Mouse (Mus musculus): ENCODE measurements around the gene Lsg1. TPM values are rescaled to one million over a fixed set of nuclear protein-coding genes. Genes with fewer than 3 reads are reported as not detected.

The Lsg1 gene
- polyA plus RNA-seq, 1 experiment from 2014 or later: 55.1 TPM

GRCm38 (mm10) chr16:30602684-30603530, 15.5 kb upstream of the Lsg1 start:
- Histone ChIP-seq H3K9ac (ENCODE audit: low read length) (peak overlapping the region; percentile 36), H3K27me3 (ENCODE audit: control insufficient read depth, insufficient read depth, low read depth, low read length) (no peaks in the 10 kb centered on the region), H3K27ac (ENCODE audit: low read length) (peak overlapping the region; percentile 57), H3K36me3 (ENCODE audit: control insufficient read depth, insufficient read depth, low read length) (no peaks in the 10 kb centered on the region), H3K9me3 (ENCODE audit: control insufficient read depth, low read length) (no peaks in the 10 kb centered on the region), H3K4me1 (replicated peaks; ENCODE audit: control insufficient read depth, insufficient read depth, low read length) (peaks cover 41% of the 10 kb centered on the region), H3K4me2 (ENCODE audit: low read depth, low read length) (peak overlapping the region; percentile 92), H3K4me3 (ENCODE audit: low read length) (peak overlapping the region; percentile 8)
- no peak for ATAC-seq (ENCODE audit: low read depth)
- WGBS: 23% methylated on average over 18 of the region's 18 CpGs

- peaks cover 44% of the 10 kb centered on the region for H3K4me1 ChIP-seq (replicated peaks; ENCODE audit: control insufficient read depth, insufficient read depth, low read length)
- 20% methylated on average over 7 of the region's 7 CpGs for WGBS
- no peaks in the 10 kb centered on the region for H3K9me3 ChIP-seq (ENCODE audit: control insufficient read depth, low read length)
- no peaks in the 10 kb centered on the region for H3K27me3 ChIP-seq (ENCODE audit: control insufficient read depth, insufficient read depth, low read depth, low read length)
- H3K36me3 ChIP-seq (ENCODE audit: control insufficient read depth, insufficient read depth, low read length): no peaks in the 10 kb centered on the region
- peak overlapping the region; percentile 76 for H3K27ac ChIP-seq (ENCODE audit: low read length)
- peak overlapping the region; percentile 86 for H3K4me3 ChIP-seq (ENCODE audit: low read length)
- H3K9ac ChIP-seq (ENCODE audit: low read length): peak overlapping the region; percentile 86
- H3K4me2 ChIP-seq (ENCODE audit: low read depth, low read length): peak overlapping the region; percentile 92
- ATAC-seq (ENCODE audit: low read depth): no peak
Measured at GRCm38 (mm10) chr16:30601946-30602345, 14.6 kb upstream of the Lsg1 start.

GRCm38 (mm10) chr16:30601046-30601832, 13.8 kb upstream of the Lsg1 start:
- 7% methylated on average over 42 of the region's 42 CpGs for WGBS
- Histone ChIP-seq H3K4me2 (ENCODE audit: low read depth, low read length) (peak overlapping the region; percentile 92), H3K4me3 (ENCODE audit: low read length) (peak overlapping the region; percentile 86), H3K9ac (ENCODE audit: low read length) (peak overlapping the region; percentile 86), H3K27ac (ENCODE audit: low read length) (peak overlapping the region; percentile 76), H3K36me3 (ENCODE audit: control insufficient read depth, insufficient read depth, low read length) (no peaks in the 10 kb centered on the region), H3K4me1 (replicated peaks; ENCODE audit: control insufficient read depth, insufficient read depth, low read length) (peaks cover 51% of the 10 kb centered on the region), H3K9me3 (ENCODE audit: control insufficient read depth, low read length) (no peaks in the 10 kb centered on the region), H3K27me3 (ENCODE audit: control insufficient read depth, insufficient read depth, low read depth, low read length) (no peaks in the 10 kb centered on the region)
- peak; percentile 32 for ATAC-seq (ENCODE audit: low read depth)

- under 1% methylated on average over 53 of the region's 53 CpGs for WGBS
- Histone ChIP-seq H3K4me1 (replicated peaks; ENCODE audit: control insufficient read depth, insufficient read depth, low read length) (peaks cover 51% of the 10 kb centered on the region), H3K9ac (ENCODE audit: low read length) (peak overlapping the region; percentile 86)
Measured at GRCm38 (mm10) chr16:30600431-30601045, 13.1 kb upstream of the Lsg1 start.

GRCm38 (mm10) chr16:30599491-30600268, 12.3 kb upstream of the Lsg1 start, which contains the start of gene Fam43a:
TSS of gene Fam43a (plus strand) at chr16:30599723.
- Histone ChIP-seq H3K9ac (ENCODE audit: low read length) (peak within 1 kb of the TSS; percentile 86), H3K4me3 (ENCODE audit: low read length) (peak within 1 kb of the TSS; percentile 86), H3K27ac (ENCODE audit: low read length) (peak within 1 kb of the TSS; percentile 91), H3K36me3 (ENCODE audit: control insufficient read depth, insufficient read depth, low read length) (no peaks in the 10 kb centered on the region), H3K4me1 (replicated peaks; ENCODE audit: control insufficient read depth, insufficient read depth, low read length) (peaks cover 44% of the 10 kb centered on the region), H3K9me3 (ENCODE audit: control insufficient read depth, low read length) (no peaks in the 10 kb centered on the region), H3K4me2 (ENCODE audit: low read depth, low read length) (peak within 1 kb of the TSS; percentile 92), H3K27me3 (ENCODE audit: control insufficient read depth, insufficient read depth, low read depth, low read length) (0 out of 2 replicates have a peak, but pooled peaks cover 1% of the 10 kb centered on the region)
- WGBS: under 1% methylated on average over 53 of the region's 63 CpGs
- peak; percentile 84 for ATAC-seq (ENCODE audit: low read depth)

More at GRCm38 (mm10) chr16:30600431-30601045, 13.1 kb upstream of the Lsg1 start:
- peak overlapping the region; percentile 92 for H3K4me2 ChIP-seq (ENCODE audit: low read depth, low read length)
- H3K36me3 ChIP-seq (ENCODE audit: control insufficient read depth, insufficient read depth, low read length): no peaks in the 10 kb centered on the region
- H3K27me3 ChIP-seq (ENCODE audit: control insufficient read depth, insufficient read depth, low read depth, low read length): no peaks in the 10 kb centered on the region
- peak overlapping the region; percentile 75 for H3K27ac ChIP-seq (ENCODE audit: low read length)
- H3K4me3 ChIP-seq (ENCODE audit: low read length): peak overlapping the region; percentile 86
- H3K9me3 ChIP-seq (ENCODE audit: control insufficient read depth, low read length): no peaks in the 10 kb centered on the region
- ATAC-seq (ENCODE audit: low read depth): peak; percentile 37

GRCm38 (mm10) chr16:30596959-30597681, 9.7 kb upstream of the Lsg1 start:
- 11% methylated on average over 16 of the region's 16 CpGs for WGBS
- Histone ChIP-seq H3K4me3 (ENCODE audit: low read length) (peak overlapping the region; percentile 14; the same call in 1 of the 2 replicates), H3K9ac (ENCODE audit: low read length) (peak overlapping the region; percentile 35; the same call in 1 of the 2 replicates), H3K4me2 (ENCODE audit: low read depth, low read length) (peak overlapping the region; percentile 47), H3K27me3 (ENCODE audit: control insufficient read depth, insufficient read depth, low read depth, low read length) (0 out of 2 replicates have a peak, but pooled peaks cover 2% of the 10 kb centered on the region), H3K36me3 (ENCODE audit: control insufficient read depth, insufficient read depth, low read length) (no peaks in the 10 kb centered on the region), H3K9me3 (ENCODE audit: control insufficient read depth, low read length) (no peaks in the 10 kb centered on the region), H3K4me1 (replicated peaks; ENCODE audit: control insufficient read depth, insufficient read depth, low read length) (peaks cover 22% of the 10 kb centered on the region), H3K27ac (ENCODE audit: low read length) (no peak overlapping the region)
- ATAC-seq (ENCODE audit: low read depth): peak; percentile 15; the same call in 1 of the 2 replicates

GRCm38 (mm10) chr16:30595835-30596557, 8.6 kb upstream of the Lsg1 start:
- WGBS: 46% methylated on average over 14 of the region's 14 CpGs
- Histone ChIP-seq H3K9me3 (ENCODE audit: control insufficient read depth, low read length) (no peaks in the 10 kb centered on the region), H3K27me3 (ENCODE audit: control insufficient read depth, insufficient read depth, low read depth, low read length) (0 out of 2 replicates have a peak, but pooled peaks cover 2% of the 10 kb centered on the region), H3K9ac (ENCODE audit: low read length) (no peak overlapping the region), H3K4me1 (replicated peaks; ENCODE audit: control insufficient read depth, insufficient read depth, low read length) (peaks cover 11% of the 10 kb centered on the region), H3K36me3 (ENCODE audit: control insufficient read depth, insufficient read depth, low read length) (no peaks in the 10 kb centered on the region), H3K27ac (ENCODE audit: low read length) (no peak overlapping the region), H3K4me3 (ENCODE audit: low read length) (no peak overlapping the region), H3K4me2 (ENCODE audit: low read depth, low read length) (no peak overlapping the region)
- ATAC-seq (ENCODE audit: low read depth): no peak
